Mouse (Mus musculus) spleen, adult 2 months (tissue): ENCODE results near the gene Dmp1. TPM values are rescaled to one million over a fixed set of nuclear protein-coding genes. Genes with fewer than 3 reads are reported as not detected.

Experiments
- DNase-seq, 2 experiments: peaks; one replicate each; pipeline versions ENCODE4 v3.0.0 to v3.0.0-alpha.2; 2012 to 2021; ENCODE audit warnings: low spot score in 2 of 2, low read depth in 1 of 2
- H3K27ac ChIP-seq: fragments of 200-500 bp; 2 replicates; pipeline ENCODE4 v1.5.1; 2012; ENCODE audit warnings: low read length, inconsistent platforms; ENCODE audit not compliant: insufficient read depth
- H3K27me3 ChIP-seq: fragments of 200-500 bp; 2 replicates; pipeline ENCODE4 v1.6.1; 2012; ENCODE audit warnings: mild to moderate bottlenecking, moderate library complexity, low read length, inconsistent platforms; ENCODE audit not compliant: control insufficient read depth, insufficient read depth
- H3K36me3 ChIP-seq: fragments of 200-500 bp; 2 replicates; pipeline ENCODE4 v1.6.1; 2012; ENCODE audit warnings: mild to moderate bottlenecking, low read length, inconsistent platforms; ENCODE audit not compliant: control insufficient read depth, insufficient read depth
- H3K4me1 ChIP-seq: fragments of 200-500 bp; 2 replicates; pipeline ENCODE4 v1.6.1; 2011; ENCODE audit warnings: inconsistent platforms; ENCODE audit not compliant: control insufficient read depth, insufficient read depth, insufficient read length
- H3K4me3 ChIP-seq: fragments of 200-500 bp; 2 replicates; pipeline ENCODE4 v1.5.1; 2011; ENCODE audit warnings: mild to moderate bottlenecking, inconsistent platforms; ENCODE audit not compliant: insufficient read depth, insufficient read length; ENCODE audit errors: extremely low read depth
- CTCF ChIP-seq: fragments of 200-500 bp; IDR thresholded peaks from 2 replicates; pipeline ENCODE4 v1.5.1; 2011; ENCODE audit warnings: mild to moderate bottlenecking, inconsistent platforms; ENCODE audit not compliant: insufficient read depth, insufficient read length, insufficient replicate concordance; ENCODE audit errors: extremely low read depth
- POLR2A ChIP-seq: fragments of 200-500 bp; IDR thresholded peaks from 2 replicates; pipeline ENCODE4 v1.6.1; 2011; ENCODE audit warnings: low read depth, low read length, inconsistent platforms
- WGBS: fragments of 180-500 bp; shearing (Covaris S2); methylation state at CpG from one replicate; pipeline ENCODE4 v1.1.7; 2018; 5-methylcytosine and 5-hydroxymethylcytosine counted together
- polyA plus RNA-seq: library from polyadenylated mRNA; depleted of rRNA; stranded (reverse); fragments of >200 nt; gene quantifications from 2 replicates; pipeline ENCODE4 v1.2.3, GENCODE M21; 2012; rRNA removed

Gene Dmp1
- polyA plus RNA-seq, 1 experiment: 0.07 TPM

- H3K36me3 ChIP-seq: no peaks in the 10 kb centered on the region
- TF ChIP-seq POLR2A (no peak), CTCF (no peak)
- WGBS: 68% methylated on average over 3 of the region's 3 CpGs
- H3K27ac ChIP-seq: no peak overlapping the region
- no peaks in the 10 kb centered on the region for H3K27me3 ChIP-seq
- H3K4me1 ChIP-seq: no peaks in the 10 kb centered on the region
- no peak overlapping the region for H3K4me3 ChIP-seq
- DNase-seq: no peak
These were observed 54.2 kb downstream of the Dmp1 start for GRCm38 (mm10) chr5:104256585-104256984.

GRCm38 (mm10) chr5:104261908-104262461, 59.6 kb downstream of the Dmp1 start:
- no peak for DNase-seq
- H3K27me3 ChIP-seq: no peaks in the 10 kb centered on the region
- 78% methylated on average over 4 of the region's 4 CpGs for WGBS
- no peaks in the 10 kb centered on the region for H3K4me1 ChIP-seq
- TF ChIP-seq POLR2A (no peak), CTCF (no peak)
- H3K36me3 ChIP-seq: no peaks in the 10 kb centered on the region
- no peak overlapping the region for H3K27ac ChIP-seq
- no peak overlapping the region for H3K4me3 ChIP-seq

- Histone ChIP-seq H3K4me1 (no peaks in the 10 kb centered on the region), H3K4me3 (no peak overlapping the region), H3K27me3 (no peaks in the 10 kb centered on the region), H3K27ac (no peak overlapping the region), H3K36me3 (no peaks in the 10 kb centered on the region)
- 88% methylated on average over 13 of the region's 13 CpGs for WGBS
- no peak for DNase-seq
- no peak for TF ChIP-seq POLR2A
- no peak for TF ChIP-seq CTCF
These were observed 60.8 kb downstream of the Dmp1 start for GRCm38 (mm10) chr5:104263014-104263776.

Other genes starting within 250 kb of the Dmp1 start
- gene Hsd17b13, start 225.2 kb upstream of the Dmp1 start, polyA plus RNA-seq: 1.6 and 1.8 TPM in 2 replicates
- gene Hsd17b11, start 180.7 kb upstream of the Dmp1 start, polyA plus RNA-seq: 12.2 and 13.0 TPM in 2 replicates
- gene Nudt9, start 156.3 kb upstream of the Dmp1 start, polyA plus RNA-seq: 27.7 and 39.1 TPM in 2 replicates
- not detected in 2 replicates for gene Gm17660, start 125.0 kb upstream of the Dmp1 start, polyA plus RNA-seq
- gene Sparcl1, start 88.9 kb upstream of the Dmp1 start, polyA plus RNA-seq: 17.3 and 18.0 TPM in 2 replicates
- not detected in 2 replicates for gene Dspp, start 31.9 kb upstream of the Dmp1 start, polyA plus RNA-seq
- not detected in 2 replicates for gene Ibsp, start 96.6 kb downstream of the Dmp1 start, polyA plus RNA-seq
- gene Mepe, start 122.7 kb downstream of the Dmp1 start, polyA plus RNA-seq: not detected in 2 replicates
- gene Spp1, start 232.5 kb downstream of the Dmp1 start, polyA plus RNA-seq: 1.3 and 2.1 TPM in 2 replicates